Mouse (Mus musculus) thymus, adult 2 months (tissue): Measurements from ENCODE around the gene Mfsd13b.

Experiments
- CTCF ChIP-seq: fragments of 200-500 bp; IDR thresholded peaks from 2 replicates; pipeline ENCODE4 v1.5.1; 2012; ENCODE audit warnings: mild to moderate bottlenecking, control low read depth, low read length, moderate library complexity, borderline replicate concordance; ENCODE audit not compliant: control insufficient read depth, poor library complexity, insufficient read depth; ENCODE audit errors: extremely low read depth
- POLR2A ChIP-seq: fragments of 200-500 bp; IDR thresholded peaks from 2 replicates; pipeline ENCODE4 v1.6.1; 2012; ENCODE audit warnings: mild to moderate bottlenecking, low read length, control low read depth, moderate library complexity; ENCODE audit not compliant: control insufficient read depth, poor library complexity, insufficient read depth; ENCODE audit errors: extremely low read depth

DNA sequence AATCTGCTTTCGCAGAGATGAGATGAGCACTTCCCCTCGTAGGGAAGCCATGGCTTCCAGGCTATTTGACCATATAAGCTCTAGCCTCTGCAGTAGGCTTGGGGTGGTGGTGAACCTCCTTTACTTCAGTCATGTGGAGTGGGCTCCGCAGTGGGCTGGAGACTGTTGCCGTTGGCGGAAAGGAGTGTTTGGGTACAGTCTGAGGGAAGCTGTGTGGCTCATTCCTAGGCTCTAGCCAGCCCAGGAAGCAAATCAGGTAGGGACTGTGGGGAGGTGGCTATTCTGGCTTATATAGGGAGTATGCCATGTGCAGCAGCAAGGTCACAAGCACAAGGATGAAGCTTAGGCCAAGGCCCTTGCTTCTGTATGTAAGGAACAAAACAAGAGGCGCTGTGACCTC is 41.1 kb upstream of the Mfsd13b start:
- no peak for TF ChIP-seq CTCF
- no peak for TF ChIP-seq POLR2A
